ENCODE assay signal across 12 mouse cellular contexts in the genomic region with DNA sequence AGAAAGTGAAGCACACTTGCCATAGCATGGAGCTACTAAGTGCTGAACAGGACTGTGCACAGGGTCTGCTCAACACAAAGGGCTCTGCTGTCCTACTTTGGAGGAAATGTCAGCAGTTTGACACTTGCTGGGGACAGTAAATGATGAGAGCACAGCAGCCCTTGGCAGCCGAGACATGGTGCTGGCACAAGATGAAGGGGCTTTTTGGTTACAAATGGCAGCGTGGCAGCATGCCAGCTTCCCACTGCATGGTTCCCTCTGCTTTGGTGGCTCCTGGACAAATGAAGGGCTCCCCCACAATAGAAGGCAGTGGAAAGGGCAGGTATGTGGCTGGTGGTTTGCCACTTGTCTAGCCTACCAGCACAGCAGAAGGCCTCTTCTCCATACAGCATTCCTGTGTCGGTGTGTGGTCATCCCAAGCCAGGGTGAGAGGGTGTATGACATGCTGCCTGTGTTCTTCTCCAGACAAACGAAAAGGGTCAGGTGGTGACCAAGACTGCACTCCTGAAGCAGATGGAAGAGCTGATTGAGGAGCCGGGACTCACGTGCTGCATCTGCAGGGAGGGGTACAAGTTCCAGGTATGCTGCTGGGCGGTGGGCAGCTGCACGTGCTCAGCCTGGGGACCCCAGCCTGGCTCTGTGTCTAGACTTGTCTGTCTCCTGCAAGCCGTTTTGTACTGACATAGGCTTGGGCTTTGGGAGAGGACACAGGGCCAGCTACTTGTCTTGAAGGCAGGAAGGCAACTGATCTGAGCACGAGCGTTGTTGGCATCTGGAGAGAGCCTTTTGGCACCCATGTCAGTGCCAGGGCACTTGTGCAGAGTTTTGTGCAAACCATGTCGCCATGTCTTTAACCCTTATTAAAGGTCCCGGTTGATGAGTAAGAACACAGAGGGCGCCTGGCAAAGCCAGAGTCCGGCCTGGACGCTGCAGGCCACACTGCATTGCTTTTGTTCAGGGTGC. TPM values are rescaled to one million over a fixed set of nuclear protein-coding genes. Genes with fewer than 3 reads are reported as not detected.
DNase-seq lines count a peak whose midpoint lies in the region; ATAC-seq and TF ChIP-seq lines count a peak whose summit lies in the region.
"Had no signal": no experiment of that assay in that cellular context is flagged by ENCODE, and none has a peak within 500 bp of the region (broad histone marks: within the 10 kb centered on the region; RNA-seq: fewer than 3 reads in every experiment).

No protein-coding gene starts in this region.

- 72% methylated on average over 16 of the region's 16 CpGs for WGBS in forebrain, embryonic 13.5 days
- WGBS in forebrain, embryonic 11.5 days, result 93% methylated on average over 16 of the region's 16 CpGs
- 78% methylated on average over 16 of the region's 16 CpGs for WGBS in midbrain, postnatal 0 days
- WGBS in kidney, embryonic 16.5 days, result 90% methylated on average over 16 of the region's 16 CpGs

- H3K27ac ChIP-seq in forebrain, embryonic 13.5 days, result peak overlapping the region; percentile 35; the same call in 1 of the 2 replicates
- H3K27ac ChIP-seq in forebrain, embryonic 11.5 days (ENCODE audit: low read depth, low read length), result no peak overlapping the region
- no peak overlapping the region for H3K27ac ChIP-seq in midbrain, postnatal 0 days (ENCODE audit: low read depth, low read length)
- no peak overlapping the region for H3K27ac ChIP-seq in kidney, embryonic 16.5 days (ENCODE audit: low read length)
- H3K27ac ChIP-seq: embryonic facial prominence, embryonic 15.5 days had no signal

- no peaks in the 10 kb centered on the region for H3K9me3 ChIP-seq in forebrain, embryonic 13.5 days (replicated peaks)
- no peaks in the 10 kb centered on the region for H3K9me3 ChIP-seq in forebrain, embryonic 11.5 days (ENCODE audit: control insufficient read depth, low read length)
- no peaks in the 10 kb centered on the region for H3K9me3 ChIP-seq in midbrain, postnatal 0 days (ENCODE audit: low read length)
- H3K9me3 ChIP-seq in kidney, embryonic 16.5 days (ENCODE audit: low read length), result no peaks in the 10 kb centered on the region
- H3K9me3 ChIP-seq: embryonic facial prominence, embryonic 15.5 days; G1E; megakaryocyte, embryonic 14.5 days had no signal

- peaks cover 100% of the 10 kb centered on the region for H3K36me3 ChIP-seq in forebrain, embryonic 13.5 days (ENCODE audit: poor library complexity, severe bottlenecking)
- peaks cover 30% of the 10 kb centered on the region for H3K36me3 ChIP-seq in forebrain, embryonic 11.5 days (ENCODE audit: control insufficient read depth, insufficient read depth, low read length)
- H3K36me3 ChIP-seq in midbrain, postnatal 0 days (ENCODE audit: insufficient read depth, low read length), result peaks cover 95% of the 10 kb centered on the region
- H3K36me3 ChIP-seq in kidney, embryonic 16.5 days (ENCODE audit: insufficient read depth, low read length), result peaks cover 85% of the 10 kb centered on the region

- H3K27me3 ChIP-seq in forebrain, embryonic 13.5 days, result no peaks in the 10 kb centered on the region
- no peaks in the 10 kb centered on the region for H3K27me3 ChIP-seq in forebrain, embryonic 11.5 days (ENCODE audit: control insufficient read depth, insufficient read depth, low read length)
- no peaks in the 10 kb centered on the region for H3K27me3 ChIP-seq in midbrain, postnatal 0 days (ENCODE audit: insufficient read depth, low read length)
- H3K27me3 ChIP-seq in kidney, embryonic 16.5 days (ENCODE audit: insufficient read depth, low read length), result no peaks in the 10 kb centered on the region
- H3K27me3 ChIP-seq: embryonic facial prominence, embryonic 15.5 days; megakaryocyte, embryonic 14.5 days had no signal

- peak; percentile 78 for ATAC-seq in forebrain, embryonic 13.5 days
- no peak for ATAC-seq in forebrain, embryonic 11.5 days (replicated peaks; ENCODE audit: low FRiP score)
- peak; percentile 77 for ATAC-seq in midbrain, postnatal 0 days (ENCODE audit: low FRiP score)
- ATAC-seq in kidney, embryonic 16.5 days (ENCODE audit: low FRiP score, low TSS enrichment), result no peak

- H3K9ac ChIP-seq in forebrain, embryonic 13.5 days, result no peak overlapping the region
- no peak overlapping the region for H3K9ac ChIP-seq in forebrain, embryonic 11.5 days (ENCODE audit: low read length)
- no peak overlapping the region for H3K9ac ChIP-seq in midbrain, postnatal 0 days (replicated peaks; ENCODE audit: low read length, poor library complexity, severe bottlenecking)
- no peak overlapping the region for H3K9ac ChIP-seq in kidney, embryonic 16.5 days (replicated peaks; ENCODE audit: low read length)
- H3K9ac ChIP-seq: embryonic facial prominence, embryonic 15.5 days had no signal

- TF ChIP-seq CTCF in midbrain, postnatal 0 days (IDR thresholded peaks at IDR 0.05), result no peak

- no peak for DNase-seq in forebrain, embryonic 11.5 days (ENCODE audit: low spot score)
- peak; percentile 41 to 53 for DNase-seq in lung, postnatal 4 days
- DNase-seq in lung, postnatal 36 days, result no peak
- peak; percentile 46 to 63 for DNase-seq in cerebellum, adult 18-20 months
- peak; percentile 92 for DNase-seq in midbrain, postnatal 0 days (ENCODE audit: low spot score)
- no peak for DNase-seq in kidney, postnatal 25 days
- DNase-seq: gastrocnemius, postnatal 25 days had no signal

- H3K4me2 ChIP-seq in forebrain, embryonic 13.5 days, result no peak overlapping the region
- no peak overlapping the region for H3K4me2 ChIP-seq in forebrain, embryonic 11.5 days (ENCODE audit: low read depth, low read length, severe bottlenecking)
- no peak overlapping the region for H3K4me2 ChIP-seq in midbrain, postnatal 0 days (ENCODE audit: low read depth, low read length, poor library complexity, severe bottlenecking)
- no peak overlapping the region for H3K4me2 ChIP-seq in kidney, embryonic 16.5 days (replicated peaks; ENCODE audit: low read depth, low read length)
- H3K4me2 ChIP-seq: embryonic facial prominence, embryonic 15.5 days had no signal

- H3K4me1 ChIP-seq in forebrain, embryonic 13.5 days, result peaks cover 19% of the 10 kb centered on the region
- H3K4me1 ChIP-seq in forebrain, embryonic 11.5 days (replicated peaks; ENCODE audit: control insufficient read depth, insufficient read depth, low read length), result no peaks in the 10 kb centered on the region
- H3K4me1 ChIP-seq in midbrain, postnatal 0 days (ENCODE audit: insufficient read depth, low read length), result no peaks in the 10 kb centered on the region
- H3K4me1 ChIP-seq in kidney, embryonic 16.5 days (ENCODE audit: insufficient read depth, low read length), result 0 out of 2 replicates have a peak, but pooled peaks cover 2% of the 10 kb centered on the region
- H3K4me1 ChIP-seq: embryonic facial prominence, embryonic 15.5 days had no signal

- no peak overlapping the region for H3K4me3 ChIP-seq in forebrain, embryonic 13.5 days
- no peak overlapping the region for H3K4me3 ChIP-seq in forebrain, embryonic 11.5 days (ENCODE audit: low read depth, low read length)
- H3K4me3 ChIP-seq in midbrain, postnatal 0 days (ENCODE audit: low read depth, low read length), result no peak overlapping the region
- no peak overlapping the region for H3K4me3 ChIP-seq in kidney, embryonic 16.5 days (ENCODE audit: low read length)
- H3K4me3 ChIP-seq: embryonic facial prominence, embryonic 15.5 days; megakaryocyte, embryonic 14.5 days had no signal

RNA-seq across cellular contexts. Expression of a gene that starts 53.4 kb away (rescaled TPM):
- polyA plus RNA-seq in forebrain, embryonic 13.5 days (2015; fragmentation: Nextera tagmentation; extraction: Ambion mirVana), result 3.6 and 4.2 TPM in 2 replicates
- polyA plus RNA-seq in forebrain, embryonic 11.5 days (2014; fragmentation: Nextera tagmentation; extraction: Ambion mirVana), result 2.5 and 3.5 TPM in 2 replicates
- 14.8 and 18.1 TPM in 2 replicates for total RNA-seq in midbrain, postnatal 0 days (2014; rRNA removed)
- polyA plus RNA-seq in midbrain, postnatal 0 days (2015; fragmentation: Nextera tagmentation; extraction: Ambion mirVana), result 4.3 and 5.8 TPM in 2 replicates
- polyA plus RNA-seq in kidney, embryonic 16.5 days (2015; fragmentation: Nextera tagmentation; extraction: Ambion mirVana), result 3.2 and 3.7 TPM in 2 replicates

Comparison
In these comparisons a context has a peak if more than half of its experiments do, and no peak if none do; other contexts are left out.
1. ATAC-seq: peak in forebrain, embryonic 13.5 days (single experiment) and midbrain, postnatal 0 days (single experiment); none in forebrain, embryonic 11.5 days (single experiment) and kidney, embryonic 16.5 days (single experiment).
2. DNase-seq: peak in lung, postnatal 4 days (2 of 2), cerebellum, adult 18-20 months (2 of 2) and midbrain, postnatal 0 days (single experiment); none in forebrain, embryonic 11.5 days (single experiment), lung, postnatal 36 days (single experiment) and kidney, postnatal 25 days (0 of 2).